Mouse (Mus musculus): Measurements from ENCODE around the gene Timm17b. TPM values are rescaled to one million over a fixed set of nuclear protein-coding genes. Genes with fewer than 3 reads are reported as not detected.

The Timm17b gene
- total and polyA plus RNA-seq, 2 experiments from 2014 or later: 47.4 to 133 TPM

DNA sequence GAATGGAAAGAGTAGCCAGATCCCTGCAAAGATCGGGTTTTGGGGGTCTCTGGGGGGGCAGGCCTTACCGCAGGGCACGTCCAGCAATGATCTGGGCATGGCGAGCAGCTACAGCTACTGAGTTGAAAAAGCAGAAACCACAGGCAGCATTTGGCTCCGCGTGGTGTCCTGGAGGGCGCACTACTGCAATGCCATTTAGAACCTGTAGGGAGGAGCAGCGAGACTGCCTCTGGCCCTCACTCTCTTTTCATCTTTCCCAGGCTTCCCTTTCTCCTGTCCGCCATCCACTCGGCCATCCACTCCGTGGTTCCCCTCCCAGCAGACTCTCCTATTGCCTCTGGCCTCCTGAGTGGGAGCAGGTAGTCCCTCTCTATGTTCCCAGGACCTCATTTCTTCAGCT, 37.7 kb downstream of the Timm17b start:
- DNase-seq (ENCODE audit: low spot score): no peak
- H3K4me3 ChIP-seq (ENCODE audit: low read length): no peak overlapping the region
- H3K9me3 ChIP-seq (ENCODE audit: low read length): no peaks in the 10 kb centered on the region
- peak; percentile 46 for TF ChIP-seq CTCF (IDR thresholded peaks at IDR 0.05; ENCODE audit: low read depth)
- no peaks in the 10 kb centered on the region; the same call in 1 of the 2 replicates for H3K36me3 ChIP-seq (ENCODE audit: insufficient read depth, low read length)
- 42% methylated on average over 11 of the region's 11 CpGs for WGBS
- no peaks in the 10 kb centered on the region for H3K4me1 ChIP-seq (ENCODE audit: insufficient read depth, low read length)
- no peak overlapping the region for H3K4me2 ChIP-seq (ENCODE audit: low read depth, low read length)
- H3K27me3 ChIP-seq (ENCODE audit: insufficient read depth, low read length): no peaks in the 10 kb centered on the region
- H3K27ac ChIP-seq: no peak overlapping the region
- no peak for ATAC-seq
- H3K9ac ChIP-seq (replicated peaks; ENCODE audit: low read length): no peak overlapping the region

DNA sequence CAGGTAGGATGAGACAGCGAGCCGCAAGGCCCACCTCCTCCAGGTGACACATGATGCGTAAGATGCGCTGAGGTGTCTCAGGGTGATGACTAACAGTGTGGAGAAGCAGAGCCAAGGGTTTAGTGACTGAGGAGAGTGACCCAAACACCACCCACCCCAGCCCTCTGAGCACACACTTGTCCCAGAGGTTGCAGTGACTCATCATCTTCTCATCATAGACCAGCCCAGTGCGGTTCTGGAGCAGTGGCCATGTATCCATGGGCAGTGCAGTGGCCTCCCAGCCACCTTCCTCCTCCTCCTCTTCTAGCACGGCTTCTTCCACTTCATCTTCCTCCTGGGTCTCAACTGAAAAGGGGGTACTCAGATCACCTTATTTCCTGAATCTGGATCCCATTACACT, 38.5 kb downstream of the Timm17b start:
- 93% methylated on average over 6 of the region's 6 CpGs for WGBS
- no peak for TF ChIP-seq CTCF (IDR thresholded peaks at IDR 0.05; ENCODE audit: low read depth)

DNA sequence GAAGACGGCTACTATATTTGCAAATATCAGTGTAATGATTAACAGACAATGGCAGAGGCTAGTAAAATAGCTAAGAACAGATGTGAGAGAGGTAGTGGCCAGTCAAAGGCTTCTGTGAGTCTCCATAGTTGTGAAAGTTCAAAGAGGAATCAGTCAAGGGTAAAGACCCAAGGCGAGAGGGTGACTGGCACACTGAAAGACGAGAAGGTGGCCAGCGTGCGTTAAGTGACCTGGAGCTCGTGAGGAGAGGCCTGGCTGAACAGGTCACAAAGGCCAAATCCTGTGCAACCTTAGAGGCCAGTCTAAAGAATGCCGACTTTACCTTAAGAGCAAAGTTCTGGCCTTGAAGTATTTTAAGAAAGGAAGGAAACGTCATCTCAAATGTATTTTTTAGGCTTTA, 46.5 kb downstream of the Timm17b start:
- TF ChIP-seq CTCF (IDR thresholded peaks at IDR 0.05; ENCODE audit: low read depth): no peak
- H3K27ac ChIP-seq: no peak overlapping the region
- DNase-seq (ENCODE audit: low spot score) (no peak), ATAC-seq (no peak)
- WGBS: 76% methylated on average over 8 of the region's 8 CpGs
- H3K9ac ChIP-seq (replicated peaks; ENCODE audit: low read length): no peak overlapping the region
- H3K9me3 ChIP-seq (ENCODE audit: low read length): no peaks in the 10 kb centered on the region
- H3K4me2 ChIP-seq (ENCODE audit: low read depth, low read length): no peak overlapping the region
- H3K4me1 ChIP-seq (ENCODE audit: insufficient read depth, low read length): no peaks in the 10 kb centered on the region
- H3K27me3 ChIP-seq (ENCODE audit: insufficient read depth, low read length): no peaks in the 10 kb centered on the region
- H3K36me3 ChIP-seq (ENCODE audit: insufficient read depth, low read length): no peaks in the 10 kb centered on the region
- no peak overlapping the region for H3K4me3 ChIP-seq (ENCODE audit: low read length)

More for the DNA sequence above, 38.5 kb downstream of the Timm17b start:
- Histone ChIP-seq H3K27me3 (ENCODE audit: insufficient read depth, low read length) (no peaks in the 10 kb centered on the region), H3K4me1 (ENCODE audit: insufficient read depth, low read length) (no peaks in the 10 kb centered on the region), H3K27ac (no peak overlapping the region), H3K4me2 (ENCODE audit: low read depth, low read length) (no peak overlapping the region), H3K4me3 (ENCODE audit: low read length) (no peak overlapping the region), H3K9ac (replicated peaks; ENCODE audit: low read length) (no peak overlapping the region), H3K36me3 (ENCODE audit: insufficient read depth, low read length) (no peaks in the 10 kb centered on the region; the same call in 1 of the 2 replicates), H3K9me3 (ENCODE audit: low read length) (no peaks in the 10 kb centered on the region)
- DNase-seq (ENCODE audit: low spot score) (no peak), ATAC-seq (no peak)

DNA sequence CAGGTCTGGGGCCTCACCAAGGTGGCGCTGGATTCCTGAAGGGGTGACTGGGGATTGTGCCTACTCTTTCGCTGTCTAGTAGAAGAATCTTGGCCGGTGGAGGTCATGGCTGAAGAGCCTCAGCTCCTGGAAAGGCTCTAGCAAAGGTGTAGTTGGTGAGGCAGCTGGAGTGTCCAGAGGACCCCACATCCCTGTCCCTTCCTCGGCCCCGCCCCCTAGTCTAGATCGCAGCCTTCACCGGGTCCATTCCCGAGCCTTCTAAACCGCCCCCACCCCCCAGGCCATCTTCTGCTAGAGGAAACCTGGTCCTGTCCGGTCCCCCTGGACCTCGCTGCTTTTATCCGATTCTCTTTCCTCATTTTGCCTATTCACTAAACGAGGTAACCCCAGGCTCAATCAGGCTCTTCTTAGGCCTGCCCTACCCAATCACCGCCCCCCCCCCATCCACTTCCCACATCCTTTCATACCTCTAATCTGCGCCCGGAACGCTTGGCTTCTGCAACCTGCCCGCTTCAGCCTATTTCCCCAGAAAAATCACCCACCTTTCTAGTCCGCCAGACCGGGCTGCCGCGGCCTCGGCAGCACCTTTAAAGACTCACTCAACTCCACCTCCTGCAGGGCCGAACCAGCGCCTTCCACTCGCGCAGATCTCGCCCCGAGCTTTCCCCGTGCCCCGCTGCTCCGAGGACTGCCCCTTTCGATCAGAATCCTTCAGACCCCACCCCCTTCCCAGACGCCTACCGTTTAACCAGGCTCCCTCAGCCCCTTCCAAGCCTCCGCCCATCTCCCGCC, 48.1 kb downstream of the Timm17b start, which contains the start of gene Hdac6:
Gene Hdac6 (minus strand): TSS at position 782 of the 792 bp plus-strand sequence.
- Histone ChIP-seq H3K27ac (peak within 1 kb of the TSS; percentile 75), H3K36me3 (ENCODE audit: insufficient read depth, low read length) (no peaks in the 10 kb centered on the region), H3K4me2 (ENCODE audit: low read depth, low read length) (peak within 1 kb of the TSS; percentile 55), H3K4me1 (ENCODE audit: insufficient read depth, low read length) (no peaks in the 10 kb centered on the region), H3K4me3 (ENCODE audit: low read length) (peak within 1 kb of the TSS; percentile 45), H3K9me3 (ENCODE audit: low read length) (no peaks in the 10 kb centered on the region), H3K9ac (replicated peaks; ENCODE audit: low read length) (peak within 1 kb of the TSS; percentile 52), H3K27me3 (ENCODE audit: insufficient read depth, low read length) (no peaks in the 10 kb centered on the region)
- WGBS: 35% methylated on average over 33 of the region's 37 CpGs
- DNase-seq (ENCODE audit: low spot score): peak; percentile 7
- peak; percentile 43 for ATAC-seq
- TF ChIP-seq CTCF (IDR thresholded peaks at IDR 0.05; ENCODE audit: low read depth): no peak

DNA sequence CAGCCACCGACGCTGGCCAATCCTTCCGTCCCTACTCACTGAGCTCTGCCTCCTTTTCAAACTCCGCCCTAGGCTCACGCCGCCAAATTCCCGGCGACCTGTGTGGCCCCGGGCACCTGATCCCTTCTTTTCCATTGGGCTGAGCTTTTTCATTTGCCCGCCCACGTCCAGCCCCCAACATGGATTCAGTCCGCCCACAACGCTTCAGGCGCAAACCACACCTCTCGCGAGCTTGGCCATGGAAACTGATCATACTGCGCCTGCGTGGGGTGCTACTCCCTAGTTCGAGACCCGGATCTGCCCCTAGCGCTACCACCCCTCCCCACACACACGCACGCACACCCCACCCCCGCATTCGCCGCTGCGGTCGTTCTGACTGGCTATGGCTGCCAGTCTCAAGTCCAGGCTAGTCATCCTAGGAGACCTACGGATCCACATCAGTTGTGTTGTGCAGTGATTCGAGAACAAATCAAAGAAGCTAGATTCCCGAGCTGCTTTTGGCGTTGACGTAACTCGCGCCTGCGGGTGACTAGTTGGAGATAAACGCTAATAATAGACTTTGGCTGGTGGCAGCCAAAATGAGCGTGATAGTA, 48.8 kb downstream of the Timm17b start:
- H3K9ac ChIP-seq (replicated peaks; ENCODE audit: low read length): peak overlapping the region; percentile 52
- 26% methylated on average over 38 of the region's 38 CpGs for WGBS
- no peak for TF ChIP-seq CTCF (IDR thresholded peaks at IDR 0.05; ENCODE audit: low read depth)

DNA sequence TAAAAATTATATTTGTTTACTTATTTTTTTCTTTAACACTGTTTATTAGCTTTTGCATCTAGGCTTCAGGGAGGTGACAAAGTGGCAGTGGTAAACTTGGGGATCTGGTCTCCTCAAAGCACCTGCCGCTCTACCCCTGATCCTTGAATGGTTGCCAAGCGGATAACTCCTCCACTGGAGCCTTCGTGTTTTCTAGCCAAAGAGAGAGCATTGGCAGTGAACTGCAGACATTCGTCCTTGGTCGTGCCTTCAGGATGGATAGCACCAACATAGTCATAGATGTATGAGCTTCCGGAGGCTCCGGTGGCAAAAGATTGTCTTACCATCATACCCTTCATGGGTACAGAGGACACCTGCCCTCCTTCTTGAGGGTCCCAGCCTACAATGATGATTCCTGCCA, 50.9 kb downstream of the Timm17b start:
- no peaks in the 10 kb centered on the region for H3K36me3 ChIP-seq (ENCODE audit: insufficient read depth, low read length)
- no peak overlapping the region for H3K9ac ChIP-seq (replicated peaks; ENCODE audit: low read length)
- TF ChIP-seq CTCF (IDR thresholded peaks at IDR 0.05; ENCODE audit: low read depth): no peak
- ATAC-seq: no peak
- no peaks in the 10 kb centered on the region for H3K4me1 ChIP-seq (ENCODE audit: insufficient read depth, low read length)
- no peak overlapping the region for H3K4me3 ChIP-seq (ENCODE audit: low read length)
- H3K9me3 ChIP-seq (ENCODE audit: low read length): no peaks in the 10 kb centered on the region
- H3K27ac ChIP-seq: no peak overlapping the region
- H3K4me2 ChIP-seq (ENCODE audit: low read depth, low read length): no peak overlapping the region
- no peaks in the 10 kb centered on the region for H3K27me3 ChIP-seq (ENCODE audit: insufficient read depth, low read length)
- WGBS: 89% methylated on average over 7 of the region's 7 CpGs
- no peak for DNase-seq (ENCODE audit: low spot score)

More for the DNA sequence above, 48.8 kb downstream of the Timm17b start:
- DNase-seq (ENCODE audit: low spot score) (peak; percentile 94), ATAC-seq (peak; percentile 98)
- Histone ChIP-seq H3K4me2 (ENCODE audit: low read depth, low read length) (peak overlapping the region; percentile 52), H3K4me1 (ENCODE audit: insufficient read depth, low read length) (no peaks in the 10 kb centered on the region), H3K9me3 (ENCODE audit: low read length) (no peaks in the 10 kb centered on the region), H3K4me3 (ENCODE audit: low read length) (peak overlapping the region; percentile 45), H3K36me3 (ENCODE audit: insufficient read depth, low read length) (no peaks in the 10 kb centered on the region), H3K27ac (peak overlapping the region; percentile 75), H3K27me3 (ENCODE audit: insufficient read depth, low read length) (no peaks in the 10 kb centered on the region)

Other genes starting within 250 kb of the Timm17b start
- gene Prickle3, start 242.1 kb upstream of the Timm17b start, total RNA-seq (2014; rRNA removed): 1.6 and 1.8 TPM in 2 replicates
- gene Prickle3, start 242.1 kb upstream of the Timm17b start, polyA plus RNA-seq (2015; fragmentation: Nextera tagmentation; extraction: Ambion mirVana): 1.1 and 1.6 TPM in 2 replicates
- gene Plp2, start 228.0 kb upstream of the Timm17b start, total RNA-seq (2014; rRNA removed): 12.9 and 27.7 TPM in 2 replicates
- gene Plp2, start 228.0 kb upstream of the Timm17b start, polyA plus RNA-seq (2015; fragmentation: Nextera tagmentation; extraction: Ambion mirVana): 25.2 and 26.5 TPM in 2 replicates
- gene Magix, start 218.1 kb upstream of the Timm17b start, total RNA-seq (2014; rRNA removed): 4.2 TPM in 1 of 2 replicates, not detected in the other
- 0.18 and 0.29 TPM in 2 replicates for gene Magix, start 218.1 kb upstream of the Timm17b start, polyA plus RNA-seq (2015; fragmentation: Nextera tagmentation; extraction: Ambion mirVana)
- gene Gpkow, start 202.2 kb upstream of the Timm17b start, total RNA-seq (2014; rRNA removed): 11.0 and 12.0 TPM in 2 replicates
- 38.4 and 38.8 TPM in 2 replicates for gene Gpkow, start 202.2 kb upstream of the Timm17b start, polyA plus RNA-seq (2015; fragmentation: Nextera tagmentation; extraction: Ambion mirVana)
- gene Wdr45, start 185.0 kb upstream of the Timm17b start, total RNA-seq (2014; rRNA removed): 33.2 and 40.6 TPM in 2 replicates
- gene Wdr45, start 185.0 kb upstream of the Timm17b start, polyA plus RNA-seq (2015; fragmentation: Nextera tagmentation; extraction: Ambion mirVana): 34.0 and 36.4 TPM in 2 replicates
- not detected in 2 replicates for gene Gm45208, start 177.1 kb upstream of the Timm17b start, total RNA-seq (2014; rRNA removed)
- 0.66 and 1.2 TPM in 2 replicates for gene Gm45208, start 177.1 kb upstream of the Timm17b start, polyA plus RNA-seq (2015; fragmentation: Nextera tagmentation; extraction: Ambion mirVana)
- gene Praf2, start 170.9 kb upstream of the Timm17b start, total RNA-seq (2014; rRNA removed): 134 and 137 TPM in 2 replicates
- 129 and 134 TPM in 2 replicates for gene Praf2, start 170.9 kb upstream of the Timm17b start, polyA plus RNA-seq (2015; fragmentation: Nextera tagmentation; extraction: Ambion mirVana)
- 183 and 387 TPM in 2 replicates for gene Ccdc120, start 148.5 kb upstream of the Timm17b start, total RNA-seq (2014; rRNA removed)
- 47.6 and 53.3 TPM in 2 replicates for gene Ccdc120, start 148.5 kb upstream of the Timm17b start, polyA plus RNA-seq (2015; fragmentation: Nextera tagmentation; extraction: Ambion mirVana)
- 27.8 and 36.1 TPM in 2 replicates for gene Tfe3, start 136.8 kb upstream of the Timm17b start, total RNA-seq (2014; rRNA removed)
- 21.4 and 21.5 TPM in 2 replicates for gene Tfe3, start 136.8 kb upstream of the Timm17b start, polyA plus RNA-seq (2015; fragmentation: Nextera tagmentation; extraction: Ambion mirVana)
- 23.4 and 28.3 TPM in 2 replicates for gene Gripap1, start 109.6 kb upstream of the Timm17b start, total RNA-seq (2014; rRNA removed)
- 61.1 and 62.8 TPM in 2 replicates for gene Gripap1, start 109.6 kb upstream of the Timm17b start, polyA plus RNA-seq (2015; fragmentation: Nextera tagmentation; extraction: Ambion mirVana)
- gene Kcnd1, start 77.1 kb upstream of the Timm17b start, total RNA-seq (2014; rRNA removed): 3.1 and 3.4 TPM in 2 replicates
- gene Kcnd1, start 77.1 kb upstream of the Timm17b start, polyA plus RNA-seq (2015; fragmentation: Nextera tagmentation; extraction: Ambion mirVana): 4.1 and 5.9 TPM in 2 replicates
- 64.9 and 75.8 TPM in 2 replicates for gene Otud5, start 58.0 kb upstream of the Timm17b start, total RNA-seq (2014; rRNA removed)
- 36.8 and 37.3 TPM in 2 replicates for gene Otud5, start 58.0 kb upstream of the Timm17b start, polyA plus RNA-seq (2015; fragmentation: Nextera tagmentation; extraction: Ambion mirVana)
- 13.9 and 18.3 TPM in 2 replicates for gene Pim2, start 21.1 kb upstream of the Timm17b start, total RNA-seq (2014; rRNA removed)
- gene Pim2, start 21.1 kb upstream of the Timm17b start, polyA plus RNA-seq (2015; fragmentation: Nextera tagmentation; extraction: Ambion mirVana): 20.8 and 22.3 TPM in 2 replicates
- 38.0 and 61.0 TPM in 2 replicates for gene Slc35a2, start 15.3 kb upstream of the Timm17b start, total RNA-seq (2014; rRNA removed)
- gene Slc35a2, start 15.3 kb upstream of the Timm17b start, polyA plus RNA-seq (2015; fragmentation: Nextera tagmentation; extraction: Ambion mirVana): 43.7 and 46.2 TPM in 2 replicates
- gene Pqbp1, start 88 bp upstream of the Timm17b start, total RNA-seq (2014; rRNA removed): 83.8 and 100 TPM in 2 replicates
- 200 and 201 TPM in 2 replicates for gene Pqbp1, start 88 bp upstream of the Timm17b start, polyA plus RNA-seq (2015; fragmentation: Nextera tagmentation; extraction: Ambion mirVana)
- not detected in 2 replicates for gene Gm10491, start 8.5 kb downstream of the Timm17b start, total RNA-seq (2014; rRNA removed)
- not detected in 2 replicates for gene Gm10491, start 8.5 kb downstream of the Timm17b start, polyA plus RNA-seq (2015; fragmentation: Nextera tagmentation; extraction: Ambion mirVana)
- gene Gm10490, start 10.2 kb downstream of the Timm17b start, total RNA-seq (2014; rRNA removed): not detected in 2 replicates
- not detected in 2 replicates for gene Gm10490, start 10.2 kb downstream of the Timm17b start, polyA plus RNA-seq (2015; fragmentation: Nextera tagmentation; extraction: Ambion mirVana)
- gene Pcsk1n, start 20.5 kb downstream of the Timm17b start, total RNA-seq (2014; rRNA removed): 124 and 154 TPM in 2 replicates
- 465 and 477 TPM in 2 replicates for gene Pcsk1n, start 20.5 kb downstream of the Timm17b start, polyA plus RNA-seq (2015; fragmentation: Nextera tagmentation; extraction: Ambion mirVana)
- not detected in 2 replicates for gene Eras, start 29.2 kb downstream of the Timm17b start, total RNA-seq (2014; rRNA removed)
- not detected in 2 replicates for gene Eras, start 29.2 kb downstream of the Timm17b start, polyA plus RNA-seq (2015; fragmentation: Nextera tagmentation; extraction: Ambion mirVana)
- 97.9 and 105 TPM in 2 replicates for gene Hdac6, start 48.5 kb downstream of the Timm17b start, total RNA-seq (2014; rRNA removed)
- gene Hdac6, start 48.5 kb downstream of the Timm17b start, polyA plus RNA-seq (2015; fragmentation: Nextera tagmentation; extraction: Ambion mirVana): 54.5 and 57.4 TPM in 2 replicates
- not detected in 2 replicates for gene Gata1, start 78.7 kb downstream of the Timm17b start, total RNA-seq (2014; rRNA removed)
- not detected in 2 replicates for gene Gata1, start 78.7 kb downstream of the Timm17b start, polyA plus RNA-seq (2015; fragmentation: Nextera tagmentation; extraction: Ambion mirVana)
- 1.9 TPM in 1 of 2 replicates, not detected in the other for gene Glod5, start 119.1 kb downstream of the Timm17b start, total RNA-seq (2014; rRNA removed)
- 0.38 and 1.2 TPM in 2 replicates for gene Glod5, start 119.1 kb downstream of the Timm17b start, polyA plus RNA-seq (2015; fragmentation: Nextera tagmentation; extraction: Ambion mirVana)
- 32.3 and 43.9 TPM in 2 replicates for gene Suv39h1, start 175.4 kb downstream of the Timm17b start, total RNA-seq (2014; rRNA removed)
- 34.1 and 35.2 TPM in 2 replicates for gene Suv39h1, start 175.4 kb downstream of the Timm17b start, polyA plus RNA-seq (2015; fragmentation: Nextera tagmentation; extraction: Ambion mirVana)
- 0.11 and 0.99 TPM in 2 replicates for gene Was, start 191.1 kb downstream of the Timm17b start, total RNA-seq (2014; rRNA removed)
- gene Was, start 191.1 kb downstream of the Timm17b start, polyA plus RNA-seq (2015; fragmentation: Nextera tagmentation; extraction: Ambion mirVana): 0.11 and 0.16 TPM in 2 replicates
- gene Wdr13, start 233.5 kb downstream of the Timm17b start, total RNA-seq (2014; rRNA removed): 377 and 393 TPM in 2 replicates
- 53.9 and 55.1 TPM in 2 replicates for gene Wdr13, start 233.5 kb downstream of the Timm17b start, polyA plus RNA-seq (2015; fragmentation: Nextera tagmentation; extraction: Ambion mirVana)
- gene Rbm3, start 246.5 kb downstream of the Timm17b start, total RNA-seq (2014; rRNA removed): 318 and 321 TPM in 2 replicates
- gene Rbm3, start 246.5 kb downstream of the Timm17b start, polyA plus RNA-seq (2015; fragmentation: Nextera tagmentation; extraction: Ambion mirVana): 496 and 521 TPM in 2 replicates

Measured in hindbrain, postnatal 0 days (tissue).